Mouse (Mus musculus): ENCODE results near the gene Ttc28. TPM values are rescaled to one million over a fixed set of nuclear protein-coding genes. Genes with fewer than 3 reads are reported as not detected.

Gene Ttc28
- polyA plus RNA-seq, 1 experiment: 6.7 TPM

DNA sequence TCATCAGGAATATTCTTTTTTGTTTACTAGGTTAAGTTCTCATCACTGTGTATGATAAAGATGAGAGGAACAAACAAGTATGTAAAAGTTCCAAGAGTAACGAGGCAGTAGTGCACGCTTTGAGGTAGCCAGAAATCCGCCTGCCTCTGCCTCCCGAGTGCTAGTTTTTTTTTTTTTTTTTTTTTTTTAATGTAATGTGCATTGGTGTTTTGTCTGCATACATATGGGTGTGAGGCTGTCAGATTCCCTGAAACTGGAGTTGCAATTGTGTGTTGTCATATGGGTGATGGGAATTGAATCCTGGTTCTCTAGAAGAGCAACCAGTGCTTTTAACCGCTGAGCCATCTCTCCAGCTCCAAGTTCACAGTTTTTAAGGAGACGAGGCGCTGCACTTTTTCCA is 561 bp upstream of the Ttc28 start:
- Histone ChIP-seq H3K4me3 (replicated peaks) (peak overlapping the region; percentile 98), H3K9me3 (no peaks in the 10 kb centered on the region), H3K4me1 (peaks cover 11% of the 10 kb centered on the region), H3K27me3 (replicated peaks) (peaks cover 10% of the 10 kb centered on the region), H3K36me3 (replicated peaks; ENCODE audit: low read length) (peaks cover 18% of the 10 kb centered on the region)
- no peak for TF ChIP-seq GATA1 (IDR thresholded peaks at IDR 0.05; ENCODE audit: borderline replicate concordance, low read length)

DNA sequence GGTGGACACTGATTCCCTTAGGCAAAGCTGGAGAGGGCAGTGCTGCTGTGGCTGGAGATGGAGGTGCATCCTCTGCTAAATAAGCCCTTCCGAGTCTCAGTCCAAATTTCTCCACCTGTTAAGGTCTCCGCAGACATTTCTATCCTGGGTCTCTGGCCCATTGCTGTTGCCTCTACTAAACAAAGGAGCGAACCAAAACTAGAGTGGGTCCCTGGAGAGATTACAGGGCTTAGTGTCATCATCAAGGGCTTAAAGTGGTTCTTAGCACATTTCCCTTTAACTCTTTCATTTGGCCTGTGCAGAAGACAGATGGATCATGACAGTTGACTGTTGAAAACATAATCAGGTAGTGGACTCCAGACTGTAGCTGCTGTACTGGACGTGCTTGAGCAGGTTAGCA is 9.0 kb downstream of the Ttc28 start:
- Histone ChIP-seq H3K36me3 (replicated peaks; ENCODE audit: low read length) (no peaks in the 10 kb centered on the region), H3K4me1 (no peaks in the 10 kb centered on the region), H3K9me3 (no peaks in the 10 kb centered on the region), H3K27me3 (replicated peaks) (peaks cover 1% of the 10 kb centered on the region), H3K4me3 (replicated peaks) (no peak overlapping the region)
- TF ChIP-seq GATA1 (IDR thresholded peaks at IDR 0.05; ENCODE audit: borderline replicate concordance, low read length) (no peak), FLI1 (IDR thresholded peaks at IDR 0.05; ENCODE audit: low read length) (no peak)

DNA sequence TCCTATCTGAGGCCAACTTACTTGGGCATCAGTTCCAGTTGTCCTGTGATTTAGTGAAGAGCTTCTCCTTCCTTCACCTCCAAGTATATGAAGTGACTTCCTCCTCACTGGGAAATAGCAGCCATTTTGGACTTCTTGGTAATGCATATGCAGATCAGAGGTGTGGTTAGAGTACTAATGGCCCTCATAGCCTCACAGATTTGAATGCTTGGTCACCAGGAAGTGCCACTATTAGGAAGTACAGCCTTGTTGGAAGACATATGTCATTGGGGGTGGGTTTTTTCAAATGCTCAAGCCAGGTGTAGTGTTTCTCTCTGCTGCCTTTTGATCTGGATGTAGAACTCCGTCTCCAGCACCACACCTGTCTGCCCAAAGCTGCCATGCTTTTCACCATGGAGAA is 10.3 kb downstream of the Ttc28 start:
- Histone ChIP-seq H3K9me3 (no peaks in the 10 kb centered on the region), H3K4me3 (replicated peaks) (no peak overlapping the region), H3K36me3 (replicated peaks; ENCODE audit: low read length) (no peaks in the 10 kb centered on the region), H3K27me3 (replicated peaks) (peaks cover 1% of the 10 kb centered on the region), H3K4me1 (no peaks in the 10 kb centered on the region)
- TF ChIP-seq FLI1 (IDR thresholded peaks at IDR 0.05; ENCODE audit: low read length) (no peak), GATA1 (IDR thresholded peaks at IDR 0.05; ENCODE audit: borderline replicate concordance, low read length) (no peak)

DNA sequence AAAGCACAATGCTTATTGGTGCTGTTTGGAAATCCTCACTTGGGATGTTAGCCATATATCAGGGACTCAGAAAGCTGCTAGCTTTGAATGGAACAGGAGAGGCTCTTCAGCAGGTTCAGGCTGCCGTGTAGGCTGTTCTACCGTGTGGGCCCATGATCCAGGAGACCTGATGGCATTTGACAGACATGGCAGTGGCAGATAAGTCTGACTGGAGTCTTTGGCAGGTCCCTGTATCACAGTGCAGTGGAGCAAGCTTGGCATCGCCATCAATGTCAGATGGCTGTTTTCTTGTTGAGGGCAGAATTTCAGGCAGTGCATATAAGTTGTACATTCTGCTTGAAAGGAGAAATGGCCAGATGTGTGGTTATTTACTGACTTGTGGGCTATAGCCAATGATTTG is 11.0 kb downstream of the Ttc28 start:
- Histone ChIP-seq H3K9me3 (no peaks in the 10 kb centered on the region), H3K4me1 (no peaks in the 10 kb centered on the region), H3K27me3 (replicated peaks) (peaks cover 1% of the 10 kb centered on the region), H3K36me3 (replicated peaks; ENCODE audit: low read length) (no peaks in the 10 kb centered on the region), H3K4me3 (replicated peaks) (no peak overlapping the region)
- TF ChIP-seq FLI1 (IDR thresholded peaks at IDR 0.05; ENCODE audit: low read length) (no peak), GATA1 (IDR thresholded peaks at IDR 0.05; ENCODE audit: borderline replicate concordance, low read length) (no peak)

DNA sequence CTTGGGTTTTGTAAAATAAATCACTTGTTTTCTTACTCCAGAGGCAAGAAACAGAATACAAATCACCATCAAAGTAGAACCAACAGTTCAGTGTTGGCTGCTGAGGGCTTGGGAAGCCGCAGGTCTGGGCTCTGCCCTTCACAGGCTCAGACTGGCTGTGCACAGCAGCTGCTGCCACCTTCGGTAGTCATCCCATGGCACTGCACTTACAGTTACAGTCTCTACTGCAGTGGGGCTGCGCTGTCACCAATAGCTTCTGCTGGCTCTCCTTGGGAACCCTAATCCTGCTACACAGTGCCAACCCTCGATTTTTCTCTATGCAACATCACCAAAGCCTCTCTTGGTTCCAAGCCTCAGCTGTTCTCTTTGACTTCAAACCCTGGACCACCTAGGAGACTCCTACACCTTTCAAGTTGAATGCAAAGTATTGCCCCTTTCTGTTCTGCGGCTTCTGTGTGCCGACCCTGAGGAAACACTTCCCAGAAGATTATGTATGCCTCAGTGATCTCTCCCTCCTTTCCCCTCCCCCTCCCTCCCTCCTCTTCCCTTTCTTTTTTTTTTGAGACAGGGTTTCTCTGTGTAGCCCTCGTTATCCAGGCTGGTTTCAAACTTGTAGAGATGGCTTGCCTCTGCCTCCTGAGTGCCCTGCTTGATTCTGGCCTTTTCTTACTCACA is 17.6 kb downstream of the Ttc28 start:
- Histone ChIP-seq H3K9me3 (no peaks in the 10 kb centered on the region), H3K36me3 (replicated peaks; ENCODE audit: low read length) (no peaks in the 10 kb centered on the region), H3K4me3 (replicated peaks) (no peak overlapping the region), H3K27me3 (replicated peaks) (peaks cover 2% of the 10 kb centered on the region), H3K4me1 (no peaks in the 10 kb centered on the region)
- no peak for TF ChIP-seq FLI1 (IDR thresholded peaks at IDR 0.05; ENCODE audit: low read length)
- TF ChIP-seq GATA1 (IDR thresholded peaks at IDR 0.05; ENCODE audit: borderline replicate concordance, low read length): no peak

DNA sequence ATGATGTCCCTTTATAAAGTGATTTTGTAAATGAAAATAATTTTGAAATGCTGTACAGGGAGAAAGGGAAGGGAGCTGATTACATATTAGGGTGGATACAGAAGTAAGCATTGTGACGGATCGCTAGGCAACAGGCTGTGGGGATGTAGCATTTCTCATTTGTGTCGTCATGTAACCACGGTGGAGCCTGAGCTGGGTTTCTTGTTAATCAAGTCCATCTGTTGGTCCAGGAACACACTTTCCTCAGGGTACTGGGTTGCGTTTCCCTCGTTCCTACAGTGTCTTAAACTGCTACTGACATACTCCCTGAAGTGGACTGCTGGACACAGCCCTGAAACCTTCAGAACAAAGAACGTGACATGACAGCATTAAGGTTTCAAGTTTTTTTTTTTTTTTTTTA is 18.6 kb downstream of the Ttc28 start:
- H3K9me3 ChIP-seq: no peaks in the 10 kb centered on the region
- no peak overlapping the region for H3K4me3 ChIP-seq (replicated peaks)
- H3K36me3 ChIP-seq (replicated peaks; ENCODE audit: low read length): no peaks in the 10 kb centered on the region
- TF ChIP-seq GATA1 (IDR thresholded peaks at IDR 0.05; ENCODE audit: borderline replicate concordance, low read length): no peak
- no peak for TF ChIP-seq FLI1 (IDR thresholded peaks at IDR 0.05; ENCODE audit: low read length)
- H3K27me3 ChIP-seq (replicated peaks): peaks cover 2% of the 10 kb centered on the region
- no peaks in the 10 kb centered on the region for H3K4me1 ChIP-seq

GRCm38 (mm10) chr5:110898785-110899184 is 19.2 kb downstream of the Ttc28 start:
- Histone ChIP-seq H3K4me1 (no peaks in the 10 kb centered on the region), H3K27me3 (replicated peaks) (peaks cover 2% of the 10 kb centered on the region), H3K4me3 (replicated peaks) (no peak overlapping the region), H3K9me3 (no peaks in the 10 kb centered on the region), H3K36me3 (replicated peaks; ENCODE audit: low read length) (no peaks in the 10 kb centered on the region)
- TF ChIP-seq FLI1 (IDR thresholded peaks at IDR 0.05; ENCODE audit: low read length) (no peak), GATA1 (IDR thresholded peaks at IDR 0.05; ENCODE audit: borderline replicate concordance, low read length) (no peak)

- no peak for TF ChIP-seq FLI1 (IDR thresholded peaks at IDR 0.05; ENCODE audit: low read length)
- H3K4me3 ChIP-seq (replicated peaks): no peak overlapping the region
- peaks cover 2% of the 10 kb centered on the region for H3K27me3 ChIP-seq (replicated peaks)
- H3K4me1 ChIP-seq: no peaks in the 10 kb centered on the region
- H3K9me3 ChIP-seq: no peaks in the 10 kb centered on the region
- no peaks in the 10 kb centered on the region for H3K36me3 ChIP-seq (replicated peaks; ENCODE audit: low read length)
Observed at GRCm38 (mm10) chr5:110900331-110900730, 20.7 kb downstream of the Ttc28 start.

- Histone ChIP-seq H3K9me3 (no peaks in the 10 kb centered on the region), H3K27me3 (replicated peaks) (peaks cover 3% of the 10 kb centered on the region), H3K36me3 (replicated peaks; ENCODE audit: low read length) (no peaks in the 10 kb centered on the region), H3K4me1 (peaks cover 31% of the 10 kb centered on the region), H3K4me3 (replicated peaks) (peak overlapping the region; percentile 74)
- TF ChIP-seq GATA1 (IDR thresholded peaks at IDR 0.05; ENCODE audit: borderline replicate concordance, low read length) (no peak; the same call in 2 of the 3 replicates), FLI1 (IDR thresholded peaks at IDR 0.05; ENCODE audit: low read length) (no peak)
Observed at GRCm38 (mm10) chr5:110906708-110907107, 27.1 kb downstream of the Ttc28 start.

GRCm38 (mm10) chr5:110908879-110909278 is 29.3 kb downstream of the Ttc28 start:
- Histone ChIP-seq H3K9me3 (no peaks in the 10 kb centered on the region), H3K27me3 (replicated peaks) (peaks cover 3% of the 10 kb centered on the region)

More at GRCm38 (mm10) chr5:110908879-110909278, 29.3 kb downstream of the Ttc28 start:
- Histone ChIP-seq H3K4me1 (peaks cover 43% of the 10 kb centered on the region), H3K36me3 (replicated peaks; ENCODE audit: low read length) (no peaks in the 10 kb centered on the region), H3K4me3 (replicated peaks) (no peak overlapping the region)
- TF ChIP-seq FLI1 (IDR thresholded peaks at IDR 0.05; ENCODE audit: low read length) (no peak), GATA1 (IDR thresholded peaks at IDR 0.05; ENCODE audit: borderline replicate concordance, low read length) (no peak)
